Mouse (Mus musculus): ENCODE data around the gene Frmd8.

Frmd8 gene

GRCm38 (mm10) chr19:5838892-5839165 lies 36.2 kb downstream of the Frmd8 start:
- DNase-seq (ENCODE audit: low spot score in 2 of 2), result no peak

- no peak for DNase-seq (ENCODE audit: low spot score in 2 of 2)
These were observed 36.8 kb downstream of the Frmd8 start for GRCm38 (mm10) chr19:5838136-5838891.

- DNase-seq (ENCODE audit: low spot score in 2 of 2), result no peak
These were observed 37.5 kb downstream of the Frmd8 start for GRCm38 (mm10) chr19:5837606-5838005.

GRCm38 (mm10) chr19:5836941-5837572 lies 38.0 kb downstream of the Frmd8 start:
- no peak for DNase-seq (ENCODE audit: low spot score in 2 of 2)

GRCm38 (mm10) chr19:5835922-5836430 lies 39.1 kb downstream of the Frmd8 start:
- DNase-seq (ENCODE audit: low spot score in 2 of 2), result no peak

GRCm38 (mm10) chr19:5835054-5835921 lies 39.8 kb downstream of the Frmd8 start:
- DNase-seq (ENCODE audit: low spot score in 2 of 2), result no peak

GRCm38 (mm10) chr19:5834260-5834925 lies 40.7 kb downstream of the Frmd8 start:
- no peak for DNase-seq (ENCODE audit: low spot score in 2 of 2)

- DNase-seq (ENCODE audit: low spot score in 2 of 2), result no peak
These were observed 41.6 kb downstream of the Frmd8 start for GRCm38 (mm10) chr19:5833287-5834100.

GRCm38 (mm10) chr19:5832326-5832725 lies 42.7 kb downstream of the Frmd8 start:
- no peak for DNase-seq (ENCODE audit: low spot score in 2 of 2)

- no peak for DNase-seq (ENCODE audit: low spot score in 2 of 2)
These were observed 43.1 kb downstream of the Frmd8 start for GRCm38 (mm10) chr19:5831958-5832320.

- no peak for DNase-seq (ENCODE audit: low spot score in 2 of 2)
These were observed 43.7 kb downstream of the Frmd8 start for GRCm38 (mm10) chr19:5831224-5831957.

GRCm38 (mm10) chr19:5830776-5831175 lies 44.3 kb downstream of the Frmd8 start:
- no peak for DNase-seq (ENCODE audit: low spot score in 2 of 2)

GRCm38 (mm10) chr19:5829958-5830615 lies 45.0 kb downstream of the Frmd8 start:
- no peak for DNase-seq (ENCODE audit: low spot score in 2 of 2)

GRCm38 (mm10) chr19:5828905-5829304 lies 46.2 kb downstream of the Frmd8 start:
- no peak for DNase-seq (ENCODE audit: low spot score in 2 of 2)

- DNase-seq (ENCODE audit: low spot score in 2 of 2), result no peak
These were observed 46.9 kb downstream of the Frmd8 start for GRCm38 (mm10) chr19:5828155-5828554.

- DNase-seq (ENCODE audit: low spot score in 2 of 2), result no peak
These were observed 47.5 kb downstream of the Frmd8 start for GRCm38 (mm10) chr19:5827456-5828154.

- no peak for DNase-seq (ENCODE audit: low spot score in 2 of 2)
These were observed 48.0 kb downstream of the Frmd8 start for GRCm38 (mm10) chr19:5827044-5827443.

GRCm38 (mm10) chr19:5826731-5827002 lies 48.4 kb downstream of the Frmd8 start:
- DNase-seq (ENCODE audit: low spot score in 2 of 2), result no peak

- DNase-seq (ENCODE audit: low spot score in 2 of 2), result no peak
These were observed 49.0 kb downstream of the Frmd8 start for GRCm38 (mm10) chr19:5825901-5826730.
